Mouse (Mus musculus): ENCODE data around the gene Ccdc102a. TPM values are rescaled to one million over a fixed set of nuclear protein-coding genes. Genes with fewer than 3 reads are reported as not detected.
A peak's percentile ranks its signal among the peaks of the same experiment; 100 is the strongest.

Gene Ccdc102a
- polyA plus RNA-seq, 1 experiment from 2014 or later, result 9.1 TPM

- Histone ChIP-seq H3K9ac (peak overlapping the region; percentile 62), H3K27ac (peak overlapping the region; percentile 100), H3K4me2 (peak overlapping the region; percentile 83), H3K27me3 (replicated peaks) (peaks cover 7% of the 10 kb centered on the region; the same call in 1 of the 2 replicates), H3K4me1 (peaks cover 68% of the 10 kb centered on the region), H3K36me3 (peaks cover 11% of the 10 kb centered on the region), H3K9me3 (replicated peaks) (no peaks in the 10 kb centered on the region), H3K4me3 (peak overlapping the region; percentile 25)
- no peak for ATAC-seq
- 30% methylated on average over 6 of the region's 6 CpGs for WGBS (ENCODE audit: insufficient replicate concordance)
Measured at GRCm38 (mm10) chr8:94900617-94901016, 17.3 kb downstream of the Ccdc102a start.

GRCm38 (mm10) chr8:94899262-94899661 lies 18.6 kb downstream of the Ccdc102a start:
- Histone ChIP-seq H3K4me2 (peak overlapping the region; percentile 83), H3K36me3 (peaks cover 9% of the 10 kb centered on the region; the same call in 1 of the 2 replicates), H3K27me3 (replicated peaks) (peaks cover 12% of the 10 kb centered on the region), H3K4me3 (peak overlapping the region; percentile 50), H3K9ac (peak overlapping the region; percentile 81), H3K9me3 (replicated peaks) (no peaks in the 10 kb centered on the region), H3K27ac (peak overlapping the region; percentile 100), H3K4me1 (peaks cover 74% of the 10 kb centered on the region)
- peak; percentile 97 for ATAC-seq
- WGBS (ENCODE audit: insufficient replicate concordance), result 8% methylated on average over 11 of the region's 11 CpGs

DNA sequence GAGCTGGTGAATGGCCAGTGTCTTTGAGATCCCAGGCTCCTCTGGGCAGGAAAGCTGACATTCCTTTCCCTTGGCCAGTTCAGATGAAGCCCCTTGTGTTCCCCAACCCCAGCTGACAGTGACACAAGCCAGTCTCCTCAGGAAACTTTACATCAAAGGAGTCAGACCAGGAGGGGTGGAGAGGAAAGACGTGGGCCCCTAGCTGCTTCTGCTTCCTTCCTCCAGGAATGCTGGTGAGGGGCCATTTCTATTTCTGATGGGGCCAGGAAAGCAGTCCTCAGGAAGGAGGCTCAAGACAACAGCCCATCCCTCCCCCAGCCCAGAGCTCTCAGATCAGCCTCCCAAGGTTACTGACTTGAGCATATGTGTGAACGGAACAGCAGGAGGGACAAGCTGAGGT lies 25.0 kb downstream of the Ccdc102a start:
- no peak for ATAC-seq
- peaks cover 32% of the 10 kb centered on the region for H3K27me3 ChIP-seq (replicated peaks)

GRCm38 (mm10) chr8:94888383-94889036 lies 29.4 kb downstream of the Ccdc102a start:
- Histone ChIP-seq H3K4me3 (peak overlapping the region; percentile 21; the same call in 1 of the 2 replicates), H3K4me2 (peak overlapping the region; percentile 57), H3K27ac (no peak overlapping the region)

More for the DNA sequence above, 25.0 kb downstream of the Ccdc102a start:
- WGBS (ENCODE audit: insufficient replicate concordance), result 40% methylated on average over 2 of the region's 2 CpGs
- Histone ChIP-seq H3K9me3 (replicated peaks) (no peaks in the 10 kb centered on the region), H3K9ac (no peak overlapping the region), H3K27ac (no peak overlapping the region), H3K36me3 (no peaks in the 10 kb centered on the region), H3K4me1 (peaks cover 54% of the 10 kb centered on the region), H3K4me2 (no peak overlapping the region), H3K4me3 (no peak overlapping the region)

GRCm38 (mm10) chr8:94880742-94881141 lies 37.2 kb downstream of the Ccdc102a start:
- no peak overlapping the region for H3K4me3 ChIP-seq
- no peaks in the 10 kb centered on the region for H3K36me3 ChIP-seq
- WGBS (ENCODE audit: insufficient replicate concordance), result 55% methylated on average over 4 of the region's 4 CpGs
- H3K4me2 ChIP-seq, result no peak overlapping the region
- H3K27ac ChIP-seq, result no peak overlapping the region
- no peaks in the 10 kb centered on the region for H3K9me3 ChIP-seq (replicated peaks)
- ATAC-seq, result no peak
- H3K9ac ChIP-seq, result no peak overlapping the region
- peaks cover 12% of the 10 kb centered on the region for H3K4me1 ChIP-seq
- H3K27me3 ChIP-seq (replicated peaks), result peaks cover 10% of the 10 kb centered on the region; the same call in 1 of the 2 replicates

More at GRCm38 (mm10) chr8:94888383-94889036, 29.4 kb downstream of the Ccdc102a start:
- Histone ChIP-seq H3K27me3 (replicated peaks) (peaks cover 36% of the 10 kb centered on the region), H3K9ac (peak overlapping the region; percentile 51), H3K9me3 (replicated peaks) (no peaks in the 10 kb centered on the region), H3K4me1 (peaks cover 34% of the 10 kb centered on the region), H3K36me3 (no peaks in the 10 kb centered on the region)
- 36% methylated on average over 14 of the region's 14 CpGs for WGBS (ENCODE audit: insufficient replicate concordance)
- peak; percentile 84 for ATAC-seq

DNA sequence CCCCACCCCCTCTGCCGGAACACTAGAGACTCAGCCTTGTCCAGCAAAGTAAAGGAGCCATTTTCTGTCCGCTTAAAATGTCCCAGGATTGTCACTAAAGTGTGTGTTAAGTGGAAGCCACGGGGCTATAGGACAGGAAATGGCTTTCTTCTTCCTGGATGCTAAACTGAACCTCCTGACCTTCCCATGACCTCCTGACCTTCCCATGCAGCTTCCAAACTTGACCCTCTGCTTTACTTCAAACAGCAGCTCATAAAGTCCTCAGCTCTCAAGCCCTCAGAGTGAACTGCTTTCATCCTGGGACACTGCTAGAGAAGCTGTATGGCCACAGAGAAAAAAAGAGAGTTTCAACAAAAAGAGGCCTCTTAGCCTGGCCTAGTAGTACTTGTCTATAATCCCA lies 41.1 kb downstream of the Ccdc102a start:
- Histone ChIP-seq H3K4me3 (no peak overlapping the region), H3K4me1 (peaks cover 46% of the 10 kb centered on the region), H3K9me3 (replicated peaks) (no peaks in the 10 kb centered on the region), H3K36me3 (no peaks in the 10 kb centered on the region; the same call in 1 of the 2 replicates), H3K4me2 (peak overlapping the region; percentile 89), H3K9ac (no peak overlapping the region; the same call in 1 of the 2 replicates), H3K27me3 (replicated peaks) (peaks cover 29% of the 10 kb centered on the region), H3K27ac (peak overlapping the region; percentile 94)
- ATAC-seq, result no peak
- WGBS (ENCODE audit: insufficient replicate concordance), result 50% methylated on average over 3 of the region's 3 CpGs

- Histone ChIP-seq H3K4me1 (peaks cover 51% of the 10 kb centered on the region), H3K9me3 (replicated peaks) (no peaks in the 10 kb centered on the region), H3K9ac (peak within 1 kb of the TSS; percentile 89), H3K27me3 (replicated peaks) (peaks cover 34% of the 10 kb centered on the region), H3K27ac (peak within 1 kb of the TSS; percentile 94), H3K4me3 (peak within 1 kb of the TSS; percentile 77), H3K4me2 (peak within 1 kb of the TSS; percentile 89), H3K36me3 (no peaks in the 10 kb centered on the region; the same call in 1 of the 2 replicates)
- 1% methylated on average over 37 of the region's 37 CpGs for WGBS (ENCODE audit: insufficient replicate concordance)
- ATAC-seq, result peak; percentile 85
Measured at GRCm38 (mm10) chr8:94876197-94876730, 41.6 kb downstream of the Ccdc102a start, which contains the start of gene Dok4. Gene Dok4 (minus strand): TSS chr8:94876330.

DNA sequence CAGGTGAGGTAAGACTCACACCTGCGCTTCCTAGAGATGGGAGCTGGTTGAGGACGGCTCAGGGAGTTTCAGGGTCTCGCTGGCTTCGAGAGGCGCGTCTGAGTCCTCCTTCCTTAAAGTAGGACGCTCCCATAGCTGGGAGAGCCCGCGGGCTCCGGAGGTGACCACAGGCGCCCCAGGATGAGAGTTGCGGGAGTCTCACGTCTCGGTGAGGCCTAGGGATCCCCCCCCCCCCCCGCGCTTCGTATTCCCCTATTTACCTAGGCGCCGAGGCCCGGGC lies 42.1 kb downstream of the Ccdc102a start:
- Histone ChIP-seq H3K4me2 (peak overlapping the region; percentile 89), H3K9ac (peak overlapping the region; percentile 89), H3K4me3 (peak overlapping the region; percentile 77), H3K27ac (peak overlapping the region; percentile 94), H3K36me3 (peaks cover 2% of the 10 kb centered on the region), H3K9me3 (replicated peaks) (no peaks in the 10 kb centered on the region), H3K27me3 (replicated peaks) (peaks cover 39% of the 10 kb centered on the region), H3K4me1 (peaks cover 56% of the 10 kb centered on the region)
- peak; percentile 44 for ATAC-seq
- WGBS (ENCODE audit: insufficient replicate concordance), result 1% methylated on average over 17 of the region's 20 CpGs

DNA sequence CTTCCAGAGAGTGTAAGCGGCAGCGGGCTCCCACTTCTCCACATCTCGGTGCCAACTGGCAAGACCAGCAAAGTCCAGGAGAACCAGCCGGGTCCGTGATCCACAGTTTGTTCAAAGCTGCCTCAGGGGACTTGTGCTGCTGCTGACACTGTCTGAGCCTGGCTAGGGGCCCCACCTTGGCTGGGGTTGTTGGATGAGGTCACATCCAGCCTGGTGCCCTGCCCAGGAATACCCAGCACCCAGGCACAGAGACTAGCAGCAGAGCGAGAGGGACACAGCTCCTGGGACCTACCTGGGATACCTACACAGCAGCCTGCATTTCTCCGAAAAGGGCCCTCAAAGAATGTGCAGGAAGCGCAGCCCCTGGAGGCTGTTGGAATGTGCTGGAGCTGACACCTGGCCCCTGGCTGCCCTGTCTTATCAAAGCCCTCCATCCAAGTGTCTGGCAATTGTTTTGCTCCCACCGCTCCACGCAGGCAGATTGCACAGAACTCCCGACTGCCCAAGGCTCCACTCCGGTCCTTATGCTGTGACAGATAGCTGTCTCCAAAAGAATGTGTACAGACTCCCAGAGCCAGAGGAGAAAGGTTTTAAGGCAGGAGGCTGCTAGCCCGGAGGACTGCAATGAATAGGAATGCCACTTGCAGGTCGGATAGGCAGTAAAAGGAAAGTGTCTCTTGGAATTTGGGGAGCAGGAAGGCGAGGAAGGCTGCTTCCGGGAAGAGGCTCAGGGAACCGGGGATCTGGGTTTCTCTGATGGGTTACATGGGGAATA lies 42.6 kb downstream of the Ccdc102a start:
- H3K4me3 ChIP-seq, result peak overlapping the region; percentile 77
- ATAC-seq, result peak; percentile 36
- H3K27ac ChIP-seq, result peak overlapping the region; percentile 94
- peak overlapping the region; percentile 89 for H3K9ac ChIP-seq
- H3K36me3 ChIP-seq, result peaks cover 8% of the 10 kb centered on the region
- peaks cover 44% of the 10 kb centered on the region for H3K27me3 ChIP-seq (replicated peaks)
- peak overlapping the region; percentile 89 for H3K4me2 ChIP-seq
- H3K4me1 ChIP-seq, result peaks cover 61% of the 10 kb centered on the region
- WGBS (ENCODE audit: insufficient replicate concordance), result 21% methylated on average over 17 of the region's 17 CpGs
- H3K9me3 ChIP-seq (replicated peaks), result no peaks in the 10 kb centered on the region

DNA sequence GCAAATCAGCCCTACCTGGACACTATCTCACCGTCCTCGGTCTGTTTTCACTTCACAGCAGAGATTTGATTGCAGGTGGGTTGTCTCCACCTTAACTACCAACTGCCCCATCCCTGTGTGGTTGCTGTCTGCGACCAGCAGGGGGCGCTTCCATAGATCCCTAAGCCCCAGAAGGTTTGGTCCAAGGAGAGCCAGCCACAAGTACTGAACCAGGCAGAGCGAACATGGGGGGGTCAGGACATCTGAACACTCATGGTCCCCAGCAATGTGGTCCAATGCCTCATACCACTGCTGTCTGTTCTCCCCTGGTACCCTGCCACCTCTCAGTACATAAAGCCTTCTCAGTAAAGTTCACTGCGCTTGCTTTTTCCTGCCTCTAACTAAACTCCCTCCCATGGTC lies 43.5 kb downstream of the Ccdc102a start:
- peak; percentile 40; the same call in 1 of the 2 replicates for ATAC-seq
- WGBS (ENCODE audit: insufficient replicate concordance), result 13% methylated on average over 6 of the region's 6 CpGs
- H3K27me3 ChIP-seq (replicated peaks), result peaks cover 50% of the 10 kb centered on the region
- H3K9ac ChIP-seq, result peak overlapping the region; percentile 89
- no peaks in the 10 kb centered on the region for H3K9me3 ChIP-seq (replicated peaks)
- peak overlapping the region; percentile 77 for H3K4me3 ChIP-seq
- H3K27ac ChIP-seq, result peak overlapping the region; percentile 94
- peaks cover 70% of the 10 kb centered on the region for H3K4me1 ChIP-seq
- peaks cover 17% of the 10 kb centered on the region for H3K36me3 ChIP-seq
- H3K4me2 ChIP-seq, result peak overlapping the region; percentile 89

GRCm38 (mm10) chr8:94872576-94872975 lies 45.3 kb downstream of the Ccdc102a start:
- no peak overlapping the region for H3K9ac ChIP-seq
- WGBS (ENCODE audit: insufficient replicate concordance), result 88% methylated on average over 2 of the region's 2 CpGs
- no peak overlapping the region for H3K4me3 ChIP-seq
- H3K27me3 ChIP-seq (replicated peaks), result peaks cover 52% of the 10 kb centered on the region
- H3K9me3 ChIP-seq (replicated peaks), result no peaks in the 10 kb centered on the region
- no peak overlapping the region for H3K4me2 ChIP-seq
- ATAC-seq, result no peak
- no peak overlapping the region for H3K27ac ChIP-seq
- H3K36me3 ChIP-seq, result peaks cover 35% of the 10 kb centered on the region
- peaks cover 83% of the 10 kb centered on the region for H3K4me1 ChIP-seq

DNA sequence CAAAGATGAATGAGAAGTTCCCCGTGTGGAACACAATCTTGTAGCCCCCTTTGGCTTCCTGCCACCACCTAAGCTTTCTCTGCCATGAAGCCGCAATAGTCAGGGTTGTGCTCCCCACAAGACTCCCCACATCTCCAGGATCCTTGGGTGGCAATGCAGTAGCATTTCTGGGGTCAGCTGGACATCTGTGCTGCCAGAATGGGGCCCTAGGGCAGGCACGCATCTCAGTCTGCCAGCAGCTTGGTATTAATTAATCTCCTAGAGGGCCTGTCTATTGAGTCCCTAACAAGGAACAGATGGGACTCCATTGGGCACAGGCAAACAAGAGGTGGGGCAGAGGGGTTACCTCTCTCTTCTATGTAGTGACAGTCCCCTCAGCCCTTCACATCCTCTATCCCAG lies 45.7 kb downstream of the Ccdc102a start:
- H3K36me3 ChIP-seq, result peaks cover 39% of the 10 kb centered on the region
- H3K27ac ChIP-seq, result no peak overlapping the region
- no peaks in the 10 kb centered on the region for H3K9me3 ChIP-seq (replicated peaks)
- peaks cover 54% of the 10 kb centered on the region for H3K27me3 ChIP-seq (replicated peaks)
- no peak overlapping the region for H3K9ac ChIP-seq
- ATAC-seq, result no peak
- no peak overlapping the region for H3K4me3 ChIP-seq
- WGBS (ENCODE audit: insufficient replicate concordance), result 66% methylated on average over 3 of the region's 3 CpGs
- peaks cover 85% of the 10 kb centered on the region for H3K4me1 ChIP-seq
- H3K4me2 ChIP-seq, result no peak overlapping the region
